Mouse (Mus musculus) embryonic facial prominence, embryonic 13.5 days (tissue): Measurements from ENCODE around the gene Eme2. TPM values are rescaled to one million over a fixed set of nuclear protein-coding genes. Genes with fewer than 3 reads are reported as not detected.

Experiments used
- ATAC-seq: fragments of 200-750 bp; cut with Nextera tagmentation; 2 replicates; pipeline ENCODE4 v1.8.0; 2017; ENCODE audit warnings: low read depth; ENCODE audit not compliant: insufficient number of reproducible peaks, insufficient read depth, low FRiP score, low TSS enrichment
- H3K27ac ChIP-seq: fragments of 300-500 bp; sonication (generic); 2 replicates; pipeline ENCODE4 v1.5.1; 2015; ENCODE audit warnings: moderate library complexity, mild to moderate bottlenecking, inconsistent platforms
- H3K27me3 ChIP-seq: fragments of 300-500 bp; sonication (generic); 2 replicates; pipeline ENCODE4 v1.6.1; 2015; ENCODE audit warnings: mild to moderate bottlenecking, inconsistent platforms
- H3K36me3 ChIP-seq: fragments of 300-500 bp; sonication (generic); 2 replicates; pipeline ENCODE4 v1.6.1; 2015; ENCODE audit warnings: mild to moderate bottlenecking, inconsistent platforms
- H3K4me1 ChIP-seq: fragments of 300-500 bp; sonication (generic); 2 replicates; pipeline ENCODE4 v1.6.1; 2015; ENCODE audit warnings: inconsistent platforms
- H3K4me2 ChIP-seq: fragments of 300-500 bp; sonication (generic); 2 replicates; pipeline ENCODE4 v1.6.1; 2015; ENCODE audit warnings: moderate library complexity, mild to moderate bottlenecking, inconsistent platforms
- H3K4me3 ChIP-seq: fragments of 300-500 bp; sonication (generic); 2 replicates; pipeline ENCODE4 v1.5.1; 2015; ENCODE audit warnings: mild to moderate bottlenecking, inconsistent platforms
- H3K9ac ChIP-seq: fragments of 300-500 bp; sonication (generic); 2 replicates; pipeline ENCODE4 v1.6.1; 2015; ENCODE audit warnings: mild to moderate bottlenecking, inconsistent platforms
- H3K9me3 ChIP-seq: fragments of 300-500 bp; sonication (generic); 2 replicates; pipeline ENCODE4 v1.6.1; 2016; ENCODE audit warnings: inconsistent platforms
- WGBS: fragments of 180-500 bp; shearing (Covaris S2); methylation state at CpG from one replicate; pipeline ENCODE4 v1.1.7; 2015; ENCODE audit warnings: mixed read lengths; 5-methylcytosine and 5-hydroxymethylcytosine counted together
- polyA plus RNA-seq: library from polyadenylated mRNA; unstranded; fragments of >200 nt; fragmentation: Nextera tagmentation; extraction: Ambion mirVana; gene quantifications from 2 replicates; pipeline ENCODE4 v1.2.1, GENCODE M21; 2015

The Eme2 gene
- polyA plus RNA-seq, 1 experiment from 2014 or later: 31.9 TPM

- 93% methylated on average over 10 of the region's 10 CpGs for WGBS
- Histone ChIP-seq H3K4me1 (no peaks in the 10 kb centered on the region), H3K4me3 (no peak overlapping the region), H3K36me3 (peaks cover 16% of the 10 kb centered on the region), H3K4me2 (no peak overlapping the region), H3K9ac (no peak overlapping the region), H3K27ac (no peak overlapping the region), H3K9me3 (no peaks in the 10 kb centered on the region), H3K27me3 (no peaks in the 10 kb centered on the region)
- ATAC-seq: no peak
These were observed 27.0 kb downstream of the Eme2 start for GRCm38 (mm10) chr17:24867914-24868313.

DNA sequence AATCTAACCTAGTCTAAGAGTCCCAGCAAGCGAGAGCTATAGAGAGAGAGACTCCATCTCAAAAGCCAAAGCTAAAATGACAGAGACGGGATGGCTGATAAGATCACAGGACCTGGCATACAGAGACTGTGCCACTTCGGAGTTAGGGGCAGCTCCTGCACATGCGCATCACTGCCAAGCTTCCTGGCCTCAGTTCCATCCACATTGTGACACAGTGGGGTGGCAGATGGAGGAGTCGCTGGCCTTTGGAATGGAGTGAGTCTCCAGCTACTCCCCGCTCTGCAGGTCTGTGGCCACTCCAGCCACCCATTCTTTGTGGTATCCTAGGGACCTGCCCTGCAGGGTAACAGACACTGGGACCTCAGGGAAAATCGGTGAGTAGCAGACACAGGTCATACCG, 29.1 kb downstream of the Eme2 start, which contains the start of gene Igfals:
TSS of gene Igfals (plus strand) at position 222 of the 400 bp plus-strand sequence.
- peaks cover 36% of the 10 kb centered on the region for H3K36me3 ChIP-seq
- H3K27ac ChIP-seq: no peak within 1 kb of the TSS
- H3K4me2 ChIP-seq: no peak within 1 kb of the TSS
- ATAC-seq: no peak
- H3K9ac ChIP-seq: 0 out of 2 replicates have a peak within 1 kb of the TSS, but pooled peaks have one; percentile 6
- no peaks in the 10 kb centered on the region for H3K9me3 ChIP-seq
- H3K4me3 ChIP-seq: no peak within 1 kb of the TSS
- no peaks in the 10 kb centered on the region for H3K27me3 ChIP-seq
- 84% methylated on average over 8 of the region's 8 CpGs for WGBS
- no peaks in the 10 kb centered on the region for H3K4me1 ChIP-seq

DNA sequence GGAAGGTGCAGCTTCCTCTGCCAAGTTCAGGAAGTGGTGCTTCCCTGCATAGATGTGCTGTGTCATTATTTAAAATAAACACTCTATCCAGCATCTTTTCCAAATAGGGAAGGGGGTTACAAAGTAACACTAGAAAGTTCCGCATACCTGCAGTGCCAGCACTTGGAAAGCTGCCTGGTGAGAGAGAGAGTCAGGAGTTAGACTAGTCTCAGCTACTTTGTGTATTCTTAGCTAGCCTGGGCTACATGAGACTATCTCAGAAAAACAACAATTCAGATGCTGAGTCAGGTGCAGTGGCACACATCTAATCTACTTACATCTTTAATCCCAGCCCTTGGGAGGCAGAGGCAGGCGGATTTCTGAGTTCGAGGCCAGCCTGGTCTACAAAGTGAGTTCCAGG, 33.1 kb downstream of the Eme2 start:
- 95% methylated on average over 3 of the region's 3 CpGs for WGBS
- Histone ChIP-seq H3K4me3 (no peak overlapping the region), H3K4me2 (no peak overlapping the region), H3K4me1 (no peaks in the 10 kb centered on the region), H3K27me3 (no peaks in the 10 kb centered on the region), H3K27ac (no peak overlapping the region), H3K36me3 (peaks cover 52% of the 10 kb centered on the region), H3K9ac (no peak overlapping the region), H3K9me3 (no peaks in the 10 kb centered on the region)
- no peak for ATAC-seq

GRCm38 (mm10) chr17:24860076-24860475, 34.8 kb downstream of the Eme2 start:
- H3K9me3 ChIP-seq: no peaks in the 10 kb centered on the region
- no peak overlapping the region for H3K27ac ChIP-seq
- no peak for ATAC-seq
- H3K9ac ChIP-seq: 0 out of 2 replicates have a peak overlapping the region, but pooled peaks have one; percentile 1
- H3K36me3 ChIP-seq: peaks cover 60% of the 10 kb centered on the region
- no peaks in the 10 kb centered on the region for H3K4me1 ChIP-seq
- H3K27me3 ChIP-seq: no peaks in the 10 kb centered on the region
- H3K4me2 ChIP-seq: no peak overlapping the region
- no peak overlapping the region for H3K4me3 ChIP-seq
- WGBS: 90% methylated on average over 8 of the region's 8 CpGs

- no peaks in the 10 kb centered on the region for H3K4me1 ChIP-seq
- H3K9me3 ChIP-seq: no peaks in the 10 kb centered on the region
- H3K9ac ChIP-seq: no peak overlapping the region
- ATAC-seq: no peak
- H3K36me3 ChIP-seq: peaks cover 66% of the 10 kb centered on the region
- 89% methylated on average over 6 of the region's 6 CpGs for WGBS
- no peak overlapping the region for H3K27ac ChIP-seq
- H3K4me3 ChIP-seq: no peak overlapping the region
- H3K4me2 ChIP-seq: no peak overlapping the region
- H3K27me3 ChIP-seq: no peaks in the 10 kb centered on the region
These were observed 35.9 kb downstream of the Eme2 start for GRCm38 (mm10) chr17:24858967-24859366.

DNA sequence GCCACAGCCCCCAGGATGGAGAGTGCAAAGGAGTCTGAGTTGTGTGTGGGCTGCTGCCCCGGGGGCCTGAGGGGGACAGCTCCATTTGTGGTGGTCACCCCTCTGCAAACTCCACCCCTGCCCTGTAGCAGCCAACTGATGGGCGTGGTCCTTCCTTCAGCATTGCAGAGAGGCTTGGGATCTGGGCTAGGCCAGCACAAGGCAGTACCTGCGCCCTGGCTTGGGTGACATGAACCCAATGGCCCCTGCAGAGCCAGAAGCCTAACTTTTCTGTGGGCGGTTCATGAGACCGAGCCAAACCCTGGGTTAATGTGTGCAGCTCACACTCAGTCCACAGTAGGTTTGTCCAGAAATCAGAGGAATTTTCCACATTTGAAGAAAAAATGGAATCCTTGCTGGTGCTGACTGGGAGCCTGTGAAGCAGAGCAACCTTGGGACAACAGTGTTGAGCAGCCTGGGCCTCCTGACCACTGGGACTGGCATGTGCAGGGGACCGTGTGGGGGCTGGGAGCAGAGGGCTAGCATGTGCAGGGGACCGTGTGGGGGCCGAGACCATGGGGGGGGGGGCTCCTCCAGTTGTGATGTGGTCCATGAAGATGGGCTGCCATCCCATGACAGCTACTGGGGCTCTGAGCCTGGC, 36.9 kb downstream of the Eme2 start:
- H3K27me3 ChIP-seq: no peaks in the 10 kb centered on the region

GRCm38 (mm10) chr17:24856589-24856988, 38.3 kb downstream of the Eme2 start:
- WGBS: 89% methylated on average over 13 of the region's 13 CpGs
- peaks cover 56% of the 10 kb centered on the region for H3K36me3 ChIP-seq
- no peak for ATAC-seq

More for the DNA sequence above, 36.9 kb downstream of the Eme2 start:
- WGBS: 79% methylated on average over 8 of the region's 8 CpGs
- H3K4me3 ChIP-seq: no peak overlapping the region
- H3K4me1 ChIP-seq: no peaks in the 10 kb centered on the region
- H3K9ac ChIP-seq: no peak overlapping the region
- peaks cover 69% of the 10 kb centered on the region for H3K36me3 ChIP-seq
- no peak; the same call in 1 of the 2 replicates for ATAC-seq
- H3K4me2 ChIP-seq: no peak overlapping the region
- H3K9me3 ChIP-seq: no peaks in the 10 kb centered on the region
- H3K27ac ChIP-seq: no peak overlapping the region

GRCm38 (mm10) chr17:24855838-24856464, 38.9 kb downstream of the Eme2 start:
- peaks cover 9% of the 10 kb centered on the region for H3K4me1 ChIP-seq
- H3K36me3 ChIP-seq: peaks cover 50% of the 10 kb centered on the region
- H3K4me2 ChIP-seq: no peak overlapping the region
- H3K9me3 ChIP-seq: no peaks in the 10 kb centered on the region
- WGBS: 73% methylated on average over 3 of the region's 3 CpGs
- no peak overlapping the region for H3K27ac ChIP-seq
- no peak overlapping the region for H3K4me3 ChIP-seq
- H3K27me3 ChIP-seq: peaks cover 9% of the 10 kb centered on the region
- H3K9ac ChIP-seq: no peak overlapping the region
- ATAC-seq: no peak

More at GRCm38 (mm10) chr17:24856589-24856988, 38.3 kb downstream of the Eme2 start:
- H3K4me1 ChIP-seq: peaks cover 2% of the 10 kb centered on the region; the same call in 1 of the 2 replicates
- H3K9me3 ChIP-seq: no peaks in the 10 kb centered on the region
- H3K4me3 ChIP-seq: no peak overlapping the region
- H3K27ac ChIP-seq: no peak overlapping the region
- H3K27me3 ChIP-seq: peaks cover 3% of the 10 kb centered on the region
- no peak overlapping the region for H3K4me2 ChIP-seq
- H3K9ac ChIP-seq: no peak overlapping the region; the same call in 1 of the 2 replicates

DNA sequence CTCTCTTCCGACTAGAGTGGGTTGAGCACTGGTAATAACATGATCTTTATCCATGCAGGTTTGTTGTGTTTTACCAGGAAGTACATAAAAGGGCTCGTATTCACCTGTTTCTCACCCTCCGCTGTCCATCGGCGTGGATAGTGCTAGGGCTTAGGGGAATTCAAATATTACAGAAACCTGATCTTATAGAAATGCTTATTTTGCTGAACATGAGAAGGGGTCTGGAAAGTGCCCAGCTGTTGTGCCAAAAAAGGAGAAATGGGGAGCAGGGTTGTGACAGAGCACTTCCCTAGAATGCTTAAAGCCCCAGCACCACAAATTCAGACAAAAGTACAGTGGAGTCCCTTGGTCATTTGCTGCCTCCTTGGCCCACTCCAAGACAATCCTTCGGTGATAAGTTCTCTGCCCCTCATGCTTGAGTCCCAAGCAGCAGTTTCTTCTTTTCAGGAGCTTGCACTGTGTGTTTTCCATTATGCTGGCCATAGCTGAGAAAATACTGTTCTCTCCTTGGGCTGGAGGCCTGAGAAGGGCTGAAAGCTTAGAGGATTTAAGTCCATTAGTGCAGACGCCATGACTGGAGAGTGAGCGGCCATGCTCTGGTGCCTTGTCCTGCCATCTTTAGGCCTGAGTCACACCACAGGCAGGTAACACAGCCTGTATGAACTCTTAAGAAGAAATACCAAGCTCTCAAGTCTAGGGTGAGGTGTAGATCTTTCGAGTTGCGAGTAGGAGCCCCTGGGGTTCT, 43.3 kb downstream of the Eme2 start:
- 75% methylated on average over 10 of the region's 10 CpGs for WGBS
- peak overlapping the region; percentile 86 for H3K4me2 ChIP-seq
- no peak overlapping the region for H3K27ac ChIP-seq

DNA sequence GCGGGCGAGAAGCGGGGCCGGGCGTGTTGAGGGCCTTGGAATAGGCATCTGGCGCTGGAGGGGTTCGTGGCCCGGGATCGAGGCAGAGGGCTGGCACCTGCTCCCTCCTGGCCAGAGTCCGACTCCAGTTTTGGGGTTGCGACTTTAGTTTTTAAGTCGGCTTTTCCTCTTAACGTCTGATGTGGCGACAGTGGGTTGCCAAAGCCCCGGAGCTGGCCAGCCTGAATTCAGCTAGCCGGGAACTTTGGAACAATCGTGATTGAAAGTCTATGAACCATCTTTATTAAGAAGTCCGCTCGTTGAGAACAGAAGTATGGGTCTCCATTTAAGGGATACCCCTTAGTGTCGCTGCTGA, 44.1 kb downstream of the Eme2 start:
- ATAC-seq: no peak
- H3K27me3 ChIP-seq: peaks cover 14% of the 10 kb centered on the region
- WGBS: 1% methylated on average over 20 of the region's 20 CpGs
- peaks cover 17% of the 10 kb centered on the region for H3K4me1 ChIP-seq
- H3K36me3 ChIP-seq: peaks cover 22% of the 10 kb centered on the region
- peak overlapping the region; percentile 86 for H3K4me2 ChIP-seq
- H3K4me3 ChIP-seq: peak overlapping the region; percentile 76
- no peak overlapping the region for H3K27ac ChIP-seq
- no peaks in the 10 kb centered on the region for H3K9me3 ChIP-seq
- peak overlapping the region; percentile 73 for H3K9ac ChIP-seq

More for the DNA sequence above, 43.3 kb downstream of the Eme2 start:
- peaks cover 17% of the 10 kb centered on the region for H3K4me1 ChIP-seq
- H3K27me3 ChIP-seq: peaks cover 14% of the 10 kb centered on the region
- H3K4me3 ChIP-seq: peak overlapping the region; percentile 76
- peaks cover 30% of the 10 kb centered on the region for H3K36me3 ChIP-seq
- no peaks in the 10 kb centered on the region for H3K9me3 ChIP-seq
- peak overlapping the region; percentile 73; the same call in 1 of the 2 replicates for H3K9ac ChIP-seq
- no peak for ATAC-seq

- peak within 1 kb of the TSS; percentile 86 for H3K4me2 ChIP-seq
- peaks cover 17% of the 10 kb centered on the region for H3K4me1 ChIP-seq
- peak; percentile 99 for ATAC-seq
- H3K4me3 ChIP-seq: peak within 1 kb of the TSS; percentile 76
- H3K9me3 ChIP-seq: no peaks in the 10 kb centered on the region
- H3K36me3 ChIP-seq: peaks cover 17% of the 10 kb centered on the region
- peak within 1 kb of the TSS; percentile 82 for H3K9ac ChIP-seq
- WGBS: under 1% methylated on average over 58 of the region's 58 CpGs
- H3K27ac ChIP-seq: peak within 1 kb of the TSS; percentile 88
- H3K27me3 ChIP-seq: peaks cover 14% of the 10 kb centered on the region
These were observed 44.7 kb downstream of the Eme2 start, which contains the start of gene Fahd1 for GRCm38 (mm10) chr17:24850065-24850772. Gene Fahd1 (minus strand): TSS chr17:24850364.
